Mouse (Mus musculus): ENCODE measurements around the gene Tmco1.

- no peak for TF ChIP-seq CTCF (IDR thresholded peaks at IDR 0.05; ENCODE audit: extremely low read depth, insufficient read length, insufficient replicate concordance, low read depth, low read length)
- no peak for TF ChIP-seq POLR2A (IDR thresholded peaks at IDR 0.05; ENCODE audit: low read depth, low read length)
Measured at GRCm38 (mm10) chr1:167266720-167267119, 41.5 kb upstream of the Tmco1 start.
